Mouse (Mus musculus) kidney, embryonic 15.5 days (tissue): ENCODE data around the gene Opcml. TPM values are rescaled to one million over a fixed set of nuclear protein-coding genes. Genes with fewer than 3 reads are reported as not detected.

Source experiments
- ATAC-seq: fragments of 200-750 bp; cut with Nextera tagmentation; replicated peaks from 2 replicates; pipeline ENCODE4 v1.8.0; 2017; ENCODE audit warnings: moderate TSS enrichment; ENCODE audit not compliant: low FRiP score
- H3K27ac ChIP-seq: fragments of 300-500 bp; sonication (generic); 2 replicates; pipeline ENCODE4 v1.5.1; 2015; ENCODE audit warnings: mild to moderate bottlenecking, inconsistent platforms
- H3K27me3 ChIP-seq: fragments of 300-500 bp; sonication (generic); 2 replicates; pipeline ENCODE4 v1.6.1; 2015; ENCODE audit warnings: inconsistent platforms
- H3K36me3 ChIP-seq: fragments of 300-500 bp; sonication (generic); 2 replicates; pipeline ENCODE4 v1.6.1; 2015; ENCODE audit warnings: inconsistent platforms
- H3K4me1 ChIP-seq: fragments of 300-500 bp; sonication (generic); 2 replicates; pipeline ENCODE4 v1.6.1; 2015; ENCODE audit warnings: inconsistent platforms
- H3K4me2 ChIP-seq: fragments of 300-500 bp; sonication (generic); 2 replicates; pipeline ENCODE4 v1.6.1; 2015; ENCODE audit warnings: moderate library complexity, mild to moderate bottlenecking, inconsistent platforms
- H3K4me3 ChIP-seq: fragments of 300-500 bp; sonication (generic); replicated peaks from 2 replicates; pipeline ENCODE4 v1.5.1; 2015; ENCODE audit warnings: mild to moderate bottlenecking, inconsistent platforms
- H3K9ac ChIP-seq: fragments of 300-500 bp; sonication (generic); 2 replicates; pipeline ENCODE4 v1.6.1; 2015; ENCODE audit warnings: mild to moderate bottlenecking, inconsistent platforms
- H3K9me3 ChIP-seq: fragments of 300-500 bp; sonication (generic); replicated peaks from 2 replicates; pipeline ENCODE4 v1.6.1; 2016; ENCODE audit warnings: inconsistent platforms
- WGBS: fragments of 180-500 bp; shearing (Covaris S2); methylation state at CpG from one replicate; pipeline ENCODE4 v1.1.7; 2015; ENCODE audit warnings: mixed read lengths; 5-methylcytosine and 5-hydroxymethylcytosine counted together
- polyA plus RNA-seq: library from polyadenylated mRNA; unstranded; fragments of >200 nt; fragmentation: Nextera tagmentation; extraction: Ambion mirVana; gene quantifications from 2 replicates; pipeline ENCODE4 v1.2.1, GENCODE M21; 2015

The Opcml gene
- polyA plus RNA-seq, 1 experiment from 2014 or later = 1.5 TPM

DNA sequence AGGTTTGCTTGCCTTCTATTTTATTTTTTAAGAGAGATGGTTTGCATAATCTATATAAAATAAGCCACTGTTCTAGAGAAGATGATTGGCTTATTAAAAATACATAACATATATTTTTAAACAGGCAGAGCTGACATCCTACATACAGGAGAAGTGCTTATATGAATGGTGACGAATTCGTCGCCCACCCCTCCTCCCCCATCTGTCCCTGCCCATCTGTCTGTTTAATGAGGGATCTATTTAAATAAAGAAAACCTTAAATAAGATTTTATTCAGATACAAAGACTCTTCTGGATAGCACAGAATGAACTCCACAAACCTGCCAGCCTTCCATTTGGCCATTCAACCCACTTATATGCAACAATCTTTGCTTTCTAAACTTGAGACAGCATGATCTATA lies 872.3 kb downstream of the Opcml start:
- Histone ChIP-seq H3K4me3 (no peak overlapping the region), H3K27me3 (no peaks in the 10 kb centered on the region), H3K4me2 (no peak overlapping the region), H3K9ac (no peak overlapping the region), H3K27ac (no peak overlapping the region), H3K36me3 (no peaks in the 10 kb centered on the region), H3K4me1 (no peaks in the 10 kb centered on the region), H3K9me3 (no peaks in the 10 kb centered on the region)
- no peak for ATAC-seq
- 90% methylated on average over 3 of the region's 3 CpGs for WGBS

DNA sequence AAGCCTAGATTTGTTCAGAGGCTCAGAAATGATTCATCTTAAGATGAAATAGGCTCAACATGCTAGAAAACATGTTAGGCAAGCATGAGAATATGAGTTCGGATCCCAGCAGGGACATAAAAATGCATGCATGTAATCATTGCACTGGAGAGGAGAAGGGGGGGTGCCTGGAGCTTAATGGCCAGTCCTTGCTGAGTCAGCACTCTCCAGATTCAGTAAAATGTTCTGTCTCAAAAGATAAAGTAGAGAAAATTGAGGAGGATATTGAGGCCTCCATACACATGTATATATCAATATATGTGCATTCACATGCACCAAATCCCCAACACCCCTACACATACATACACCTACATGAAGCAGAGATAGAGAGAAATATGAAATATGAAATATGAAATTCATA lies 889.7 kb downstream of the Opcml start:
- WGBS = 86% methylated on average over 1 of the region's 1 CpGs
- H3K27ac ChIP-seq = no peak overlapping the region
- H3K4me3 ChIP-seq = no peak overlapping the region
- ATAC-seq = no peak
- H3K4me2 ChIP-seq = no peak overlapping the region
- no peaks in the 10 kb centered on the region for H3K9me3 ChIP-seq
- no peaks in the 10 kb centered on the region for H3K27me3 ChIP-seq
- no peaks in the 10 kb centered on the region for H3K36me3 ChIP-seq
- no peak overlapping the region for H3K9ac ChIP-seq
- H3K4me1 ChIP-seq = no peaks in the 10 kb centered on the region

DNA sequence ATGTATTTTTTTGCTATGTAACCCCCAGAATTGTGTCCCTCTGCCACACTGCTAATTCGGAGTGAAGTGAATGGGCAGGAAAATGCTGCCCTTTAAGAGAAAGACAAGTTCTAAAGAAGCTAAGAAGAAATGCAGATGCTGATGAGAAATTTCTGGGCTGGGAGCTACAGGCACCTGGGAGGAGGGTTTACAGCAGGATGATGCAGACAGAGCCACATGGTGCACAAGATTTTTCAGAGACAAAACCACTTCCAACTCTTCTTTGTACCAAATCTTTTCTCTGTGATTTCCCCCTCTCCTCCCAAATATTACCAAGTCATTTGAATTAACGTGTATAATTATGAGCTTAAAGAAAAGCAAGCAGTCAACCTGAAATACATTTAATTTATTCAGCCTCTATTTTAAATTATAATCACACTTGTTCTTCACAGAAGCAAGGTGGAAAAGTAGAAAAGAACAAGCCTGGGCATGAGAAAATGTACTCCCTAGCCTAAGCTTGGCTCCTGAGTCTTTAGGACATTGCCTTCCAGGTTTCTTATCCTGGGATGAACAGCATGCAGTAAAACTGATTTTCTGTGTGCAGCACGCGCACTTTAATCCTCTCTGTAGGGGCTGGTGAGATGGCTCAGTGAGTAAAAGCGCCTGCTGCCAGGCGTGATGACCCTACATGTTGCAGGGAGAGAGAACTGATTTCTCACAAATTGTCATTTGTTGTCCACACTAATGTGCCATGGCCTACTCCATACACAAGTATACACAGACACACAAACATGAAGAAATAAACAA lies 890.9 kb downstream of the Opcml start:
- no peak overlapping the region for H3K27ac ChIP-seq
- H3K4me2 ChIP-seq = no peak overlapping the region
- WGBS = 83% methylated on average over 6 of the region's 6 CpGs
- ATAC-seq = no peak
- H3K9me3 ChIP-seq = no peaks in the 10 kb centered on the region
- H3K36me3 ChIP-seq = no peaks in the 10 kb centered on the region
- H3K9ac ChIP-seq = no peak overlapping the region
- no peak overlapping the region for H3K4me3 ChIP-seq
- no peaks in the 10 kb centered on the region for H3K27me3 ChIP-seq
- no peaks in the 10 kb centered on the region for H3K4me1 ChIP-seq

DNA sequence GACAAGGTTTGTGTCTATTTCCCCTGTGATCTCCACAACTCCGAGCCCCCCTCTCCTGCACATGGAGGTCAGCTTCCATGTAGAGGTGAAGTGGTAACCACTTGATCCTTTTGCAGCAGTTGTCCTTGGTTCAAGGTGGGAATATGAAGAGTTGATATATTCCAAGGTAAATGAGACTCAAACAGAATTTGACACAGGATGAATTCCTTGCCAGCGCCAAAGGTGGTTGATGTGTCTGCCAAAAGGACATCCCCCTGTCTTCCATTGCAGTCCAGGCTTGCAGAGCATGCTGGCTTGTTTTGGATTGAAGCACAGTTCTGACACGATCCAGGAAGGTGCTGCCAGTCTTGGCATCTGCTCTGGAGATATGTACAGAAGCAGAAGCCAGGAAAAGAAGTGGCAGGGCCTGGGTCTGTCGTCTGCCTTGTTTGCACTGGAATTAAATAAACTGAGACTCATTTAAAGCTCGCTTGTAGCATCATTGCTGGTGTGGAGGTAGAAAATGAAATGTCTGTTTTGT lies 893.4 kb downstream of the Opcml start:
- Histone ChIP-seq H3K9me3 (no peaks in the 10 kb centered on the region), H3K27me3 (no peaks in the 10 kb centered on the region), H3K36me3 (no peaks in the 10 kb centered on the region), H3K9ac (no peak overlapping the region), H3K27ac (no peak overlapping the region), H3K4me3 (no peak overlapping the region), H3K4me2 (no peak overlapping the region), H3K4me1 (no peaks in the 10 kb centered on the region)
- 82% methylated on average over 5 of the region's 5 CpGs for WGBS
- no peak for ATAC-seq

DNA sequence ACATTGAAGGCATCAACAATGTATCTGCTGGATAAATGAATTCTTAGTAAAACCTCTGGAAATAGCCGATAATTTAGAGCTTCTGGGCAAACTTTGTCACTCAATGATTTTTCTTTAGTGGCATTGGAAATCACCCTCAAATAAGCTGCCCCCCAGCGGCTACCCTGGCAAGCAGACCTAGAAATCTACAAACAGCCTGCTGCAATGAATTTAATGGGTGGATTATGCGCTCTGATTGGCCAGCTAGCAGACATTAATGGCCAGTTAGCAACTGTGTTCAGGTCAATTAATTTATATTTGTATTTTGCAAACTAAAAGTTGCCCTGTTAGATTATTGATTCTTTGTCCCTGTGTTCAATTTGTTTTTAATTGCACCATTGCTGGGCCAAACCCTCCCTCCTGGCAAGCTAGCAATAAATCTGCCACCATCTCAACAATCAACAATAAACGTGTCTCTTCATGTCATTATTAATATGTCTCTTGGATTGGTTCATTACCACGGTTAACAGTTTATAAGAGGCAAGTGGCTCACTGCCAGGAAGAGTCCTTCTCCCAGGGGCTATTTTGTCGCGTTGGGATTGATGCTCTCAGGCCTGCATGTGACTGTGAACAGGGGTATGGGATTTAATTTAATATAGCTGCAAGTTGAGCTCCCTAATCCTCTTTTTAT lies 896.5 kb downstream of the Opcml start:
- 56% methylated on average over 7 of the region's 7 CpGs for WGBS
- H3K9me3 ChIP-seq = no peaks in the 10 kb centered on the region
- no peaks in the 10 kb centered on the region for H3K36me3 ChIP-seq
- H3K27ac ChIP-seq = no peak overlapping the region
- no peak overlapping the region for H3K9ac ChIP-seq
- no peak overlapping the region for H3K4me3 ChIP-seq
- no peak overlapping the region for H3K4me2 ChIP-seq
- H3K27me3 ChIP-seq = no peaks in the 10 kb centered on the region
- H3K4me1 ChIP-seq = no peaks in the 10 kb centered on the region
- no peak for ATAC-seq

DNA sequence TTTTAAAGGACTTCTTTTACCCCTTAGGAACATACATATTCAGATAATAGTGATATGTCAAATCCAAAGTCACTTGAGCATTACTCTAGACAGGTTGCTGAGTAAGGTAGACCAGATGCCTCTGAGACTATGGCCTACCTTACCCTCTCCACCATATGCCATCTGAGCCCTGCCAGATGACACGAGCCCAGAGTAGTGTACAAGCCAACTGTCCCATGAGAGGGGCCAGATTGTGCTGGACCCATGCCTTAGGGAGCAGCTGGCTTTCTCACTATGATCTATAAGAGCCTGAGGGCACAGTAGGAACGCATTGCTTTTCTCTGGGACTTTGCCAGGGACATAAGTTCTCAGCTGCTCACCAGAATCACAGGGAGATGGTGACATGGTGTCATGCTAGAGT lies 899.6 kb downstream of the Opcml start:
- WGBS = 83% methylated on average over 2 of the region's 2 CpGs
- no peaks in the 10 kb centered on the region for H3K4me1 ChIP-seq
- ATAC-seq = no peak
- no peaks in the 10 kb centered on the region for H3K27me3 ChIP-seq
- H3K9me3 ChIP-seq = no peaks in the 10 kb centered on the region
- no peak overlapping the region for H3K9ac ChIP-seq
- H3K4me2 ChIP-seq = no peak overlapping the region
- H3K4me3 ChIP-seq = no peak overlapping the region
- no peaks in the 10 kb centered on the region for H3K36me3 ChIP-seq
- no peak overlapping the region for H3K27ac ChIP-seq

DNA sequence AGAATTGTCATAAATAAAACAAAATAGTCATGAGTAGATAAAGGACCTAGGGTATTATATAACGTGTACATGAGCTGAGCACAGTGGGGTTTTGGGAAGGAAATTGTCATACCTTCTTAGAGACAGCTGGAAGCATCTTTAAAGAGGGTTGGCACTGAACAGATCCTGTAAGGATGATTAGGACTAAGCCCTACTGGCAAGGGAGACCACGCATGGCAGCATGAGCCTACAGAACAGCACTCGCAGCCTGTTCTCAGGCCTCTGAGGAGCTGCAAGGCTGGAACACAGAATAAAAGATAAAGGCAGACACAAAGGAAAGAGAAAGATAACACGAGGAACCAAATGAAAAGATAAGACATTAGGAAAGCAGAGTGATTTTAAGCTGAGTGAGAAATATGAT lies 915.2 kb downstream of the Opcml start:
- H3K36me3 ChIP-seq = no peaks in the 10 kb centered on the region

DNA sequence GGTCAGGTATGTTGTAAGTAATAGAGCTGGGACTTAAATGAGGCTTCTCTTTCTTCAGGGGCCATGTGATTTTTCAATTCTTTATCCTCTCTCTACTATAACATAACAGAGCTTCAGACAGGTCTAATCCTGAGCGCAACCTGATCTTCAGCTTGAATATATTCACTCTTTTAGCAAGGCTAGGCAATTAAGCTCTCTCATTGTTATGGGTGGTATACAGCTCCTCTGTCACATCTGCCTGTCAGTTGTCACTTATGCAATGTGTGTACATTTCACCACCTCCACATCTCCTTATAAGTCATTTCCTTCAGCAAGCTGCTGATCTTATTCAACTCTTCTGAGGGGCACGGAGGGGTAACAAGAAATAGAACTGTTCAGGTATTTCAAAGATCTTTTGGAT lies 924.0 kb downstream of the Opcml start:
- no peaks in the 10 kb centered on the region for H3K4me1 ChIP-seq
- H3K27ac ChIP-seq = no peak overlapping the region
- no peak overlapping the region for H3K4me3 ChIP-seq
- no peak overlapping the region for H3K4me2 ChIP-seq
- no peaks in the 10 kb centered on the region for H3K36me3 ChIP-seq
- no peak overlapping the region for H3K9ac ChIP-seq
- 83% methylated on average over 2 of the region's 2 CpGs for WGBS
- no peaks in the 10 kb centered on the region for H3K27me3 ChIP-seq
- no peak for ATAC-seq
- no peaks in the 10 kb centered on the region for H3K9me3 ChIP-seq

More for the DNA sequence above, 915.2 kb downstream of the Opcml start:
- Histone ChIP-seq H3K9me3 (no peaks in the 10 kb centered on the region), H3K4me1 (no peaks in the 10 kb centered on the region), H3K27me3 (no peaks in the 10 kb centered on the region), H3K4me3 (no peak overlapping the region), H3K9ac (no peak overlapping the region), H3K4me2 (no peak overlapping the region), H3K27ac (no peak overlapping the region)
- 88% methylated on average over 4 of the region's 4 CpGs for WGBS
- no peak for ATAC-seq

DNA sequence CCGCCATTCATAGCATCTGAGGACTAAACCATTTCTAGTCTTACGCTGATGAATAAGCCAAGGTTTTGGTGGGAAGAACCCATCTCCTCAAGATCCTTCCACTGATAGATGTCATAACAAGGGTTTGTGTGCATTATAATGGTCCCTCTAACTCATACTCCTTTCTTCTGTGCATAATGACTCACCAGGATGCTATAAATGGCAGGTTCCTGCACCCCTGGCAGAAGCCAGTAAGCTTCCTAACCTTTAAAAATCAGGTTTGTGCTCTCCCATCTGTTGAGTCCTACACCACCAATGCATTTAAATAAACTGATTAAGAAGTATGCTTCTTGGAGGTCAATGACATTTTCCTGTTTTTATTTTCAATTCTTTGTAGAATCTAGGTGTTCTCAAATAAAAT lies 929.6 kb downstream of the Opcml start:
- no peak overlapping the region for H3K27ac ChIP-seq
- H3K9ac ChIP-seq = no peak overlapping the region
- H3K4me3 ChIP-seq = no peak overlapping the region
- no peak overlapping the region for H3K4me2 ChIP-seq
- 86% methylated on average over 2 of the region's 2 CpGs for WGBS
- ATAC-seq = no peak
- H3K36me3 ChIP-seq = no peaks in the 10 kb centered on the region
- no peaks in the 10 kb centered on the region for H3K4me1 ChIP-seq
- H3K27me3 ChIP-seq = no peaks in the 10 kb centered on the region
- no peaks in the 10 kb centered on the region for H3K9me3 ChIP-seq

DNA sequence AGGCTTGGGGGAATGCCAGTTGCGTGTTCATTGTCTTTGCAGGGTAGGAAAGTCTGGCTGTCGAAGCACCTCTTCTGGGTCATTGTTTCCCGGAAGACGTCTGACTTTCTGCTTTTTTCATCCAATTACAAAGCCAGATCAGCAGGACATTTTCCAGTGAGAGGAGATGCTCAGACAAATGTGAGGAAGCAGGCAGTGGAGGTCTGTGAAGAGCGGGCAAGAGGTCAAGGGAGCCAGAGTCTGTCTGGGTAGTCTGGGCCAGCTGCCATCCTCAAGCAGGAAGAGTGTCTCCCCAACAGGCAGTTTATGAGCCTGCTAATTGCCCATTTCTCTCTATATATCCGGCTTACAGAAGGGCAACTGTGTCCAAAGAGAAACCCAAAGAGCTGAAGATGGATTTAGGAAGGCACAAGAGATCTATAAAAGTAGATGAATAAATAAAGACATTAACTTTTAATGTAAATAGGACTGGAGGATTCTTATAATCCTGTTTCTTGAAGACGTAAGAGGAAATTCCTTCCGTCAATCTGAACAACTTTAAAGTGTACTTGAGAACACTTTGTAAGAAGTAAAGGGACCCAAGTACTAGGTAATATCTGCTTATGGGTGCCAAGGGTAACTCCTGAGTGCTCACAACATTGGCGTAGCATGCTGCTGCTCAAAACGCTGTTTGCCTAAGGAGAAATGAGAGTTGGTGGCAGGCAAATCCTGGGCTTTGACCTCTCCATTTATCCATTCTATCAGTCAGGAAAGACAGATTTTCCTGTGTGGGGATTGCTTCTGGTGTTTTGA lies 941.4 kb downstream of the Opcml start:
- Histone ChIP-seq H3K27me3 (no peaks in the 10 kb centered on the region), H3K27ac (no peak overlapping the region), H3K9me3 (no peaks in the 10 kb centered on the region), H3K4me3 (no peak overlapping the region), H3K4me1 (no peaks in the 10 kb centered on the region), H3K4me2 (no peak overlapping the region), H3K9ac (no peak overlapping the region), H3K36me3 (no peaks in the 10 kb centered on the region)
- ATAC-seq = no peak
- WGBS = 69% methylated on average over 10 of the region's 10 CpGs

DNA sequence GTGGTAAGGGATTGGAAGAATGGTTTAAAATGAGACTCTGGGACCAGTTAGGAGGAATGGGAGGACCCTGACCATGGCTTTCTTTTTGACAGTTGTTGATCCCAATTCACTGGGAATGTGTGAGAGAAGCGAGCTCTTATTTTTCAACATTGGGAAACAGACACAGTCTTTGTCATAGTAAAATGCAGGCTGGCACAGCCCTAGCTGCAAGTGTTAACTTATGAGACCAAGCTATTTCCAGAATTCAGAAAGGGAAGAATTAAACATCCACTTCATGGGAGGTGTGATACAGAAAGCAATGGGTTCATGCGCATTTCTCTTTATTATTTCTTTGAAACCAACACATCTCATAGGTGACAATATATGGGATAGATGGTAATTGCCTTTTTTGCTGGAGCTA lies 947.4 kb downstream of the Opcml start:
- no peak overlapping the region for H3K4me2 ChIP-seq
- no peak for ATAC-seq
- no peak overlapping the region for H3K27ac ChIP-seq
- 94% methylated on average over 2 of the region's 2 CpGs for WGBS
- H3K9ac ChIP-seq = no peak overlapping the region
- H3K4me3 ChIP-seq = no peak overlapping the region
- H3K36me3 ChIP-seq = no peaks in the 10 kb centered on the region
- H3K27me3 ChIP-seq = no peaks in the 10 kb centered on the region
- no peaks in the 10 kb centered on the region for H3K4me1 ChIP-seq
- no peaks in the 10 kb centered on the region for H3K9me3 ChIP-seq

DNA sequence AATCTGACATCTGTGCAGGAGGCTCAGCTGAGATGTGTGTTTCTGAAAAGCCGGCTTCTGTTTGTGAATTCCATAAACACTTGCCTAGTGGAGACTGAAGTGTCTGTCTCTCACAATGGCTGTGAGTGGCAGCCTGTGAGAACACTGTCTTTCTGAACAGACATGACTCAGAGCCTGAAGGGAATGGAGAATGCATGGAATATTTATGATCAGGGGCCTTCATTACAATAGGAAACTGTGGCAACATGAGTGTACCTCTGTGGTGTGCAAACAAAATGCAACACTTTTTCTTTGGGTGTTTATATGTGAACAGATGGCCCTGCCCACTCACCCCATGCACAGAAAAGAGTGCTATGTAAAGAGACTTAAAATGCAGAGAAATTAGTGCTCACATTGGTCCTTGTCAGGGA lies 947.9 kb downstream of the Opcml start:
- WGBS = 82% methylated on average over 1 of the region's 1 CpGs
- H3K9me3 ChIP-seq = no peaks in the 10 kb centered on the region

More for the DNA sequence above, 947.9 kb downstream of the Opcml start:
- Histone ChIP-seq H3K4me3 (no peak overlapping the region), H3K36me3 (no peaks in the 10 kb centered on the region), H3K27me3 (no peaks in the 10 kb centered on the region), H3K27ac (no peak overlapping the region), H3K9ac (no peak overlapping the region), H3K4me1 (no peaks in the 10 kb centered on the region), H3K4me2 (no peak overlapping the region)
- ATAC-seq = no peak
